Mouse (Mus musculus): ENCODE measurements around the gene Anxa5.

The Anxa5 gene

DNA sequence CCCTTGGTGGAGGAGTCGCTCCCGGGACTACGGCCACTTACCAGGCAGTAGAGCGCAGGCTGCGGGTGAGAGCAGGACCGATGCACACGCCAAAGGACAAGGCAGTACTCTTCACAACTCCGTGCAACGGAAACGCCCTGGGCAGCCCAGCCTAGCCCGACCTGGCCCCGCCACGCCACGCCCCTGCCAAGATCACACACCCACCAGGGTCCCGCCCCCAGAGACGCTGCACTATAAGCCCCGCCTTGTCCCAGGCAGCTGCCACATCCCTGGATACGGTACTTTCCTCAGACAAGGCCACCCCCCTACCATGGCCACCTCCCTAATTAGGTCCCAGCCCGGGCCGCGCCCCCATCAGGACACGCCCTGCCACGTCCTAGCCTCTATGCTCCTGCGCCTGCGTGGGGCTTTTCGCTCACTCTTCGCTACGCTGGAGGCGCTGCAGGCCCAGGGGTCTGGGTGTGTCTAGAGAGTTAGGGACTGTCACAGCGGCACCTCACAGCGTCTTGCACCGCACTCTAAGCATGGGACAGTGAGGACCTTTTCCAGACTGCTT is at the start of gene Anxa5, which contains the start of gene 1810062G17Rik:
Gene Anxa5, minus strand, starts transcription at position 363 of the 556 bp plus-strand sequence.
Gene 1810062G17Rik, plus strand, starts transcription at position 406 of the 556 bp plus-strand sequence.
- DNase-seq (ENCODE audit: low spot score): peak; percentile 97

DNA sequence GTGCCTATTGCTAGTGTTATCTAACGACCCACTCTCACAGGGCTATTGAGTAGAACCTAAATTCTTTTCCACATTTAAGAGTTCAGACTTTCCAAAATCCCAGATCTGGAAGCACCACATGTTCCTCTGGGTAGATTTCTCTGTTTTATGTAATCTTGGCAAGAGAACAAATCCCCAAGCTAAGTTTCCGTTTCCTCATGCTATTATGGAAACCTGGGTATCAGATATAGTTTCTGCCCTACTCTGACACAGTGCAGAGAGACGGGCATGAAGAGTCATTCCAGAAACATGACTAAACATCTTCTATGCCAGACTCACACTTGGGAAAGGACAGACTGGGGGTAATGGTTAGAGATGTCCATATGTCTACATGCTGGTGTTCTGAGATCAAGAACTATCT is 48.8 kb upstream of the Anxa5 start:
- no peak for DNase-seq (ENCODE audit: low spot score)

DNA sequence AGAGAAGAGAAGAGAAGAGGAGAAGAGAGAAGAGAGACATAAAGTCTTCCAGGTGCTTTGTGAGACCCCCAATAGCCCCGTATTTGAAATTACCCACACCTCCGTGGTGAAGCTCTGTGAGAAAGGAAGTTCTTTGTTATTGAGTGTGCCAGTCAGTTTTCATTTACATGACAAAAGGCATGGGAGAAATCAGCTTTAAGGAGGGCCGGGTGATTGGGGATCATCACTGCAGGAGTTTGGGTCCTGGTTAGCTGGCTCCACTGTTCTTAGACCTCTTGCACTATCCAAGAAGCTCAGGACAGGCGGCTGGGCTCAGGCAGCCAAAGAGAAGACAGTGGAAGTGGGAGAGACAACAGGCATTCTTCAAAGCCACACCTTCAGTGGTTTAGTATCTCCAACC is 46.4 kb upstream of the Anxa5 start:
- DNase-seq (ENCODE audit: low spot score): peak; percentile 28

DNA sequence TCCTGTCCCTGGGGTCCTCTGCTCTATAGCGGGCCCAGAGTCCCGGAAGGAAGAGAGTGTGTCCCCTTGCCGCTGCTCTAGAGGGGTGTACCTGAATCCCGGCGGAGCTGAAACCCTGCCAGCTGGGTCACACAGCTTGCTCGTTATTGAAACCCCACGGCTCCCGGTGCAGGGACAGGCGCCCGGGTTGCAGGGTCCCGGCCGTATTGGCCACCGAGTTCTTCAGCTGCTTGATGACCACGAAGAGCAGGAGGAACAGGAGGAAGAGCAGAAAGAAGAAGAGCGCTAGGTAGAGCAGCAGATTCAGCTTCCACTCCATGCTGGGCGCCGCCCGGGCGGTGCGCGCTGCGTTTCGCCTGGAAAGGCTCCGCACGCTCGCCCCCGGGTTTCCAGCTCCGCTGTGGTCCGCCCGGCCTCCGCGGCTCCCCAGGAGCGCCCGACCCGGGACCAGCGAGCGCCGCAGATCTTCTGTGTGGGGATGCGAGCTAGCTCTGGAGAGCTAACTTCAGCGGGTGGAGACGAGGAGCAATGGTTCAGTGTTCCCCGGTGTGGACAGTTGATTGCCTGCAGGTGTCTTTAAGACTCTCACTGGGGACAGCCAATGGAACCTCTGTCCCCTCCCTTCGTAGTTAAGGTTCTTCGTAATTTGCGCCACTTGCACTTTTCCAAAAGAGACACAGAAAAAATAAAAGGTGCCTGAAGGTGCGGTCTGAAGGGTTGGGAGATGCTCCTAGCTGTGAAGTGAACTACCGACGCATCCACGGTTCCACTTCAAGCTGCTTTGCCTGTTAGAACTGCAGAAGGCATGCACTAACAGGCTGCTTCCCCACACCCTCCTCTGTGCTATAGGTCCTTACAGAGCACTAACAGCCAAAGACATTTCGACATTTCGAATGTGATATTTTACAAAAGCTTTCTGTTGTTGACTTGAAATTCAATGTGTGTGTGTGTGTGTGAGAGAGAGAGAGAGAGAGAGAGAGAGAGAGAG is 45.7 kb upstream of the Anxa5 start, which contains the start of gene Gm11549:
Gene Gm11549, minus strand, starts transcription at position 741 of the 988 bp plus-strand sequence.
- peak; percentile 50 for DNase-seq (ENCODE audit: low spot score)

DNA sequence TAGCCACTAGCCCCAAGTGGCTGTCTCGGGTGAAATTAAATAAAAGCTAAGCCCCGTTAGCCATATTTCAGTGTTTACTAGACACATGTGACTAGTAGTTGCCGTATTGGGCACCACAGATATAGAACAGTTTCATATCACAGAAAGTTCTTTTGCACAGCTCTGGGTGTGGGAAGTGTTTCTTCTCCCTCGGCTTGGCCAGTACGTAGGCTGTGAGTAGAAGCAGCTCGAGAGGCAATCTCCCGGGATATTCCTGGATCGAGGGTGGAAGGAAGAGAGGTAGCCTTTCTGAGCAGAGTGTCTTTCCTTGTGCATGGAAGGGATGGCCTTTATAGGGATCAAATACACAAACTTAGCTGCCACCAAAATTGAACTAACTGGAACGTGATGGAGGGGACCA is 40.5 kb upstream of the Anxa5 start:
- DNase-seq (ENCODE audit: low spot score): no peak

DNA sequence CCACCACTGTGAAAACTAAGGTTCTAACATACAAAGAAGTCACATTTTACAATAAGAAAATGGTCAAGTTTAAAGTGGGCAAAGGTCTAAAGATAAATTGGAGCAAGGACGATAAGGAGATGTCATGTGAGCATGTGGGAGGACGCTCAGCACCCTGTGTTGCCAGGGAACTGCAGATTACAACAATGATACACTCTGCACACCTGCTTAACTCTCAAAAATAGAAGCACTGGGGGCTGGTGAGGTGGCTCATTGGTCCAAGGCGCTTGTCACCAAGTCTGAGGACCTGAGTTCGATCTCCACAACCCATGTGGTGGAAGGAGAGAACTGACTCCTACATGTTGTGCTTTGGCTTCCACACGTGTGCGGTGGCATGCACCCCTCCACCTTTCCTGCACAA is 35.8 kb upstream of the Anxa5 start:
- no peak for DNase-seq (ENCODE audit: low spot score)

DNA sequence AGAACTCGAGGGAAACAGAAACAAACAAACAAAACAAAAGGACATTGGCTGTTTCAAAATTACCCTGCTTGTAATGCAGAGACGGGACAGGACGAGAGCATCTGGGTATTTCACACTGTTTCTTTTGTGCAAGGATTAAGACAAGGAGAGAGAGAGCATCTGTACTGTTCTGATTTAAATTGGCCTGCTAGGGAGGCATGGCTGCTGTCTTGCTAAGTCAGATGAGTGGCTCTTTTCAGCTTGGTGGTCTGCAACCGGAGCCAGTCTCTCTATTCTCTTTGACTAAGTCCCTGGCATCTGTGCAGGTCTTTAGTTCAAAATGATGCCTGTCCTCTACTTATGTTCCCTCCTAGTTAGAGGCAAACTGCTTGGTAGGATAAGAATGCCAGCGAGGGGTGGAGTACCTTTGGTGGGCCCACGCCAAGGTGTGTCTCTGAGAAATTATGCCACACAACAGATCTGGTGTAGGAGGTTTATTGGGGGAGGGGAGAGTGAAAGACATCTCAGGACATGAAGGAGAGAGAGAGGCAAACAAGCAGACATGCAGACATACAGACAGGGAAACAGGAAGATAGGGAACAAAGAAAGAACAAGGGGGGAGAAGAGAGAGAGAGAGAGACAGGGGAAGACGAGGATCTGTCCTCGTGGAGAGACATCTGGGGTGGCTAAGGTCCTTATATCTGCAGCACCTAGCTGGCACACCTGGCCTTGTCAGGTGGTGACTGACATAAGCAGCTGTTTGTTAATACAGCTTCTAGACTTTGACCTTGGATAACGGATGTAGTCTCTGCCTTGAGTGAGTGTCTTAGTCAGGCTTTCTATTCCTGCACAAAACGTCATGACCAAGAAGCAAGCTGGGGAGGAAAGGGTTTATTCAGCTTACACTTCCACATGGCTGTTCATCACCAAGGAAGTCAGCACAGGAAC is 30.4 kb upstream of the Anxa5 start:
- no peak for DNase-seq (ENCODE audit: low spot score)

DNA sequence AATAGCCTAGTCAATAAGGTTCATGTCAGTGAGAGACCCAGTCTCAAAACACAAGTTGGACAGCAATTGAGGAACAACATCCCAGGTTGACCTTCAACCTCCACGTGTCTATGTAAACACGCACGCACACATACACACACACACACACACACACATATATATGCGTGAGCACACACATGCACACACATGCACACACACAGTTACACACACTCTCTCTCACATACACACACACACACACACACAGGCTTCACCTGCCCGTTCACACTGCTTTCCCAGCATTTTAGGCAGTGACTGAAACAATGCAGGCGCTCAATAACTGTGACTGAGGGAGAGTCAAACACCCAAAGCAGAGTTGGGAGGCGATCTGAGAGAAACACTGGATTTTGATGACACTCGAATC is 29.6 kb upstream of the Anxa5 start:
- no peak for DNase-seq (ENCODE audit: low spot score)

DNA sequence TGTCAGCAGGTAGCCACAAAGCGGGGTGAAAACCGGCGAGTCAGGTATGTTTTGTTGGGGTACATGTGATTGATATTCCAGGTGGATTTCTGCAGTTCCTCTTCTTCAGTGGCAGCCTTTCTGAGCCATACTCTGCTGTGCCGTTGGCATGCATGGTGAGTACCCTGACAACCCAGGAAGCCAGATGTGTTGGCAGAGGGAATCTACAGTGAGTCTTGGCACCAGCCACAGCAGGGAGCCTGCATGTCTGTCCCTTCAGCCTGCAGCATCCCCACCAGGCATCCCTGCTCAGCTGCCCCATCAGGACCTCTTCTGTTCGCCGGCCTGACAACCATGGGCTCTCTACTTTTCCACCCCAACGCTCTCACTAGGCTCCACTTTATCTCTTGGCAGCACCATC is 25.9 kb upstream of the Anxa5 start:
- DNase-seq (ENCODE audit: low spot score): no peak

DNA sequence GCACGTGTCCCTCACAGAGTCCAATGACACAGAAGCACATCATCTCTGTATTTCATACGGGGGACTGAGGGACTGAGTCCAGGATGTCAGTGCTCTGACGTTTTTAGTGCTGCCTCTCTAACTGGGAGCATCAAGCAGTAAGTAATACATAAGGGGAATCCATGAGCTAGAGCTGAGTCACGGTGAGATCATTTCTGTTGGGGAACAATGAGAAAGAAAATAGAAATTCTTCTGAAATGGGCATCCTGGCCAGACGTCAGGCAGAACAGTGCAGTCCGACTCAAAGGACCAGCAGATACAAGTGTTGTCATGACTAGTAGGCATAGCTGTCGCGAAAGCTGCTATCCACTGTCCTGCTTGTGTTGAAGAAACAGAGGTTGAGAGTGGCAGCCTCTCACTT is 25.3 kb upstream of the Anxa5 start:
- no peak for DNase-seq (ENCODE audit: low spot score)

DNA sequence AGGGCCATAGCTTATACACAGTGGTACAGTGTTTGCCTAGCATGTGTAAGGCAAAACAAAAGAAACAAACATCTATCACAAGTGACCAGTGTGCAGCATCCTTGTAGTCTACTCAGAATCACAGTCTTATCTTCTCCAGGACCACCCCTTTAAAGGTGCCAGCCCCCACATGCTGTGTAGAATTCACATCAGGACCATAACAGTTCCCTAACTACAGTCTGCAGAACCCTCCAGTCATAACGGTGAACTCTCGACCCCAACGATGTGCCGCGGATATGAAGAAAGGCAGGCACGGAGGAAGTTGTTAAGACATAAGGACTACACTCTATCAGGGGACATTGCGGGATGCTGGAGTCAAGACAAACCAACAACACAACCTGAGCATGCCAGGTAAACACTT is 23.7 kb upstream of the Anxa5 start:
- DNase-seq (ENCODE audit: low spot score): no peak

DNA sequence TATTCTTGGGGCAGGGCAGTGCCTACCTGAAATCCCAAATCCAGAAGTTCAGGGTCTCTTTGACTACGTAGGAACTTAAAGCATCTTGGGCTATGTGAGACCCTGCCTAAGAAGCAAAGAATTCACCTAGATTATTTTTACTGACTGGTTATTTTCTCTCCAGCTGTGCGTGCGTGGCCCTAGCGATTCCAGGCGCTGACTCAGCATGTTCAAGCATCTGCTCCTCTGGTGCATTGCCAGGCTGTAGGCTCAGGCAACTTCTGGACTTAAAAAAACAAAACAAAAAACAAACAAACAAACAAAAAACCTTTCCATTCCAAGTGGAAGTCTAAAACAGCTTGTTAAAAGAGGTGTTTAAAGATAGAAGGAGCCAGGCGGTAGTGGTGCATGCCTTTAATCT is 22.5 kb upstream of the Anxa5 start:
- DNase-seq (ENCODE audit: low spot score): no peak

DNA sequence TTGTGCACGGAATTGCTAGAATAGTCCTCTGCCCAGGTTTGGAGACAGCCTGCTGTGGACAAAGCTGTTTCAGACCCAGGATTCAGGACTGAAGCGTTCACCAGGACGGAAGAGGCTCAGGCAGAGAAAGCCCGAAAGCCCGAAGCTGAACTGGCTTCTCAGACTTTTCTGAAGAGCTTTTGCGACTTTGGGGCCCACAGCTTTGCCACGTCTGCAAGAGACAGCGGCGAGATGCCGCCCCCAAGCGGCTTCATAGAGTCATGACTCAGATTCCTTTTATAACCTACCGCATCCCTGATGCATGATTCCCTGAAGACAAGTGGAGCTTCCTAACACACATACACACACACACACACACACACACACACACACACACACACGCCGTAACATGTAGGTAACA is 21.1 kb upstream of the Anxa5 start:
- DNase-seq (ENCODE audit: low spot score): peak; percentile 89

DNA sequence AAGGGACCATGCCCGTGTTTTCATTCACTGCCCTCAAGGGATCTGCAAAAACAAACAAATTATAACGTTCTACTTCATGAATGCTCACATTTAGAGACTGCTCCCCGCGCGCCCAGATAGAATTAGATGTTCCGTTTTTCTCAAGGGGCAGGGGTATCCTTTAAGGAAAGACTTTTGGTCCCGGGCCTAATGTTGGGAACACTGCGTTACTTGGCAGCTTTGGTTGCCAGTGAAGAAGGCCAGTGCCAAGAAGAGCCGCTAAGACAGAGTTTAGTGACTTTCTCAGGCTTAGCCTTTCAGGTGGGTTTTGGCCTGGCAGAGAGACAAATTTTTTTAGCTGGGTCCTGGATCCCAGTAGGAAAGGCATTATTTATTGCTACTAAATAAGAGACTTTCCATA is 20.6 kb upstream of the Anxa5 start:
- DNase-seq (ENCODE audit: low spot score): no peak

DNA sequence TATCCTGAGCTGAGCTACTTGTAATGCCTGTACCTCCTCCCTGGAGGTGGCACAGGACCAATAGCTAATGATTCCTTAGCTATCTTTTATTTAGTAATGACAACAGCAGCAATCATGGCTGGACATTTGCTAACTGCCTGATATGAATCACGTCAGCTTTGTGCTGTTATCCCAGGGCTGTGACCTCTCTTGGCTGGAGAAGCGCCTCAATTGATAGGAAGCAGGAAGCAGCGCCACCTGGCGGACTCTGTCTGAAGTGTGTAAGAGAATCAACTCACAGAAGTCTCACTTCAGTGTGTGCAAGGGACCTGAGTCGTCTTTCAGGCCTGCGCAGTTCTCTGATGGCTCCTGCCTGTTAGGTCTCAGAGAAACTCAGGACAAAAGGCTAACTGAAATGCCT is 19.7 kb upstream of the Anxa5 start:
- peak; percentile 95 for DNase-seq (ENCODE audit: low spot score)

DNA sequence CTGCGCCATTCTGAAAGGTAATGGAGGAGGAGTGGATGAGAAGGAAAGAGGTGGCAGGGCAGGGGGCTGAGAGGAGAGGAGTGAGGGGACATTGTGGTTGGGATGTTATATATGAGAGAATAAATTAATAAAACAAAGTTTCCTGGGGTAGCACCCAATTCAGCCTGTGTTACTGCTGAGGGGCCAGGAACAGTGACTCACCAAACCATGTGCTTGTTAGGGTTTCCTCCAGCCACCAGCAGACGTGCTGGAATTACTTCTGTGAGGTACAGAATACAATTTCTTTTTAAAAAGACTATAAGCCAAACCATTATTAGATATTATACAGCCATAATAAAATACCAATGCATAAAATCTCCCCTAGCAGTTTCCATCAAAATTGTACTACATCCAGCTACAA is 18.9 kb upstream of the Anxa5 start:
- DNase-seq (ENCODE audit: low spot score): no peak

DNA sequence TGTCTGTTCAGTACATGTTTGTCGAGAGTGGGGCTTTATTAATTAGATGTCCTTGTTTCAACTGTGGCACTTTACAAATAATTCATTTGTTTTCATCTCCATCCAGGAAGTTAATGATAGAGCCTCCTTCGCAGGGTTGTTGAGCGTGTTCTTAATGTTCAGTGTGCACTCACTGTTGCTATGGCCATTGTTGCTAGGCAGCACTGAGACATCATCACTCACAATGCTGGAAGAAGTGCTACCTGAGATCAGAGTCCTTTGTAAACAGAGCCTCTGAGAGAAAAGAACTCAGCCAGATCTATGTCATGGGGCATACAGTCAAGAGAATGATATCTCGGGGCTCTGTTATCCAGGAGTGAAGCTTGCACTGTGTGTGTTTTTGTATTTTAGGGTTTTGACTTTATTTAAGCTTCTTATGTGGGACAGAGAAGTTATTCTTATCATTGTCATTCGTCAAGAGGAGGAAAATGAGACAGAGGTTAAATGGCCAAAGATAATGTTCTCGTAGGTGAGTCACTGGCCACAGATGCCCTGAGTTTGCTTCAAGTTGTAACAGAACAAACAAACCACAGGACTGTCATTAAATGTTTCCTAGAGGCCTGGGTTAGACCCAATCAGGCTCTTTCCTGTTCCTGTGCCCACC is 18.1 kb upstream of the Anxa5 start:
- no peak for DNase-seq (ENCODE audit: low spot score)

DNA sequence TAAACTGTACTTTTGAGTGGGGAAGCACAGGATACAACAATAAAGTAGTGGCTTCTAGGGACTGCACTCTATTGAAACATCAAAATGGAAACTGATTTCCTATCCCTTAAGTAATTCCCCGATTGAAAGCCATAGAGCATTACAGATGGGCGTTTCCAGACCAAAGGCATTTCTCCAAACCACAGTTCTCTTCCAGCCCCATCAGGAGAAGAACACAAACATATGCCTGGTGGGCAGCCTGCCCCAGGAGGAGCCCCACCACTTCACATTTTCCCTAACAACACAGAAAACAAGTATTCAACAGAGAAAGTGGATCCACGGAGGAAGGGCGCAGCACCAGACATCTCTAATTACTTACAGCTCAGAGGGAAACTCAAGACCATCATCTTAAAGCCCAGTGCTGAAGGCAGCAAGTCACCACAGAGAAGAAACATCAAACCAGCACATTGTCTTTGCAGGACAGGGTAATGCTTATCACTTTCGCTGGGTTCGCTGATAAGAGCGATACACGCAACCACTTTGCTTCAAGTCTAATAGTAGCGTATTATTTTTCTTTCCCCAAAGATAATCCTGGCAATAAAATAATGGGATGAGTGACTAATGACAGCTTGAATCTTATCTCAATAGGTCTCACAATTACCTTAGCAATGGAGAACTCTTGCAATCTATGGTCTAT is 17.2 kb upstream of the Anxa5 start:
- no peak for DNase-seq (ENCODE audit: low spot score)

DNA sequence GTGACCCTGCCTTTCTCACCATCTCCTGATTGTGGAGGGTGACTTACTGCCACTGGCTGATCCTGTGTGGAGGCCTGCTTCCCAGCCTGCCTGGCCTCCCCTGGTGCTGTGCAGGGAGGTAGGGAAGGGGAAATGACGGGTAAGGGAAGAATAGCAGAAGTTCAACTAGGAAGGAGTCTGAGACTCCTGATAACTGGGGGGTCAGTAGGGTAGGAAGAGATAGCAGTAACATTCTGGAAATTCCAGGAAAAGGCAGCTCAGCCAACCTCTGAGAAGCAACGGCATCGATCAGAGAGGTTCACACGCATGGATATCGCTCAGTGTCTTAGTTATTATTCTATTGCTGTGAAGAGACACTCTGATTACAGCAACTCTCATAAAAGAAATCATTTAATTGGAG is 15.8 kb upstream of the Anxa5 start:
- no peak for DNase-seq (ENCODE audit: low spot score)

DNA sequence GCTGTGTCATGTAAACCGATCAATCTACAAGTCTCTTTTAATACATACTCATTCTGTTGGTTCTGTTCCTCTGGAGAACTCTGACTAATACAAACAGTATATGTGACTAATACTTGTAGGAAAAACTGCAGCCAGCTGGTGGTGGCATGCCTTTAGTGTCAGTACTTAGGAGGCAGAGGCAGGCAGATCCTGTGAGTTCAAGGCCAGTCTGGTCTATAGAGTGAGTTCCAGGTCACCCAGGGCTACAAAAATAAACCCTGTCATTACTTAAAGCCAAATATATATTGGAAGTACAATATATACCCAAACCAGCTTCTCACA is 13.9 kb upstream of the Anxa5 start:
- no peak for DNase-seq (ENCODE audit: low spot score)

DNA sequence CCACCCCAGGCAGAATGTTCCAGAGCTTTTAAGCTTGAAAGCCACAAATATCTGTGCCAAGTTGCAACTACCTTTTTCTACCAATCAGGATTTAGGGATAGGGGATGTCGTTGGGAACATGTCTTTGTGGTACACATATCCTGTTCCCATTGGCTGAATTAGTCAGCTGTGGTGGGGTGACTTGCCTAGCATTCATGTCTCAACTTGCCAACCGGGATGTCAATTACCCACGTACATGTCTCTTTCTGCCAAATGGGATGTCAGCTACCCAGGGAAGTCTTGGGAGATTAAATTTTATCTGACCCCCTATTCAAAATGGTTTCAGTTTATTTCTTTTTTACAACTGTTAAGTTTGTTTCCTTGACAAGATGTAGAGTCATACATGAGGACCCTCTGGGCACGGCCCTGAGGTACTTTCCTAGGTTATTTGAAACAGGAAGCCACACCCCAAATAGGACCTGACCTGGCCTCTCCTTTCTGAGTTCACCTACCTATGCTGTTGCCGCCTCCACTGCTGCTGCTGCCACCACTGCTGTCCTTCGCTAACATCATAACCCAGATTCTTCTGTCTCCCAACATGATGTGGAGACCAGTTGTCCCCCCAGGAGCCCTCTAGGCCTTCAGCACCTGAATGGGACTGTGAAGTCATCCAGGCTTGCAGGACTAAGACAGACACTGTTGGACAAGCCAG is 13.3 kb upstream of the Anxa5 start:
- no peak for DNase-seq (ENCODE audit: low spot score)
